Comparison of ENCODE assay signal across 24 mouse cellular contexts in genomic region chr13:39392589-39392988, GRCm38 (mm10).
A peak's percentile ranks its signal among the peaks of the same experiment; 100 is the strongest.
DNase-seq lines count a peak whose midpoint lies in the region; ATAC-seq and TF ChIP-seq lines count a peak whose summit lies in the region.
"Had no signal": no experiment of that assay in that cellular context is flagged by ENCODE, and none has a peak within 500 bp of the region (broad histone marks: within the 10 kb centered on the region; RNA-seq: fewer than 3 reads in every experiment).

No protein-coding gene starts in this region.

- no peak for TF ChIP-seq POLR2A in liver, adult 2 months (IDR thresholded peaks at IDR 0.05; ENCODE audit: extremely low read depth, insufficient read depth, low read length)

- peaks cover 6% of the 10 kb centered on the region; the same call in 1 of the 2 replicates for H3K4me1 ChIP-seq in liver, adult 2 months (ENCODE audit: control insufficient read depth, insufficient read depth, low read length)
- no peaks in the 10 kb centered on the region for H3K4me1 ChIP-seq in liver, embryonic 11.5 days (replicated peaks; ENCODE audit: control insufficient read depth, insufficient read depth, low read length)
- H3K4me1 ChIP-seq: heart, embryonic 10.5 days; heart, embryonic 13.5 days had no signal

- H3K27ac ChIP-seq in liver, adult 2 months (replicated peaks; ENCODE audit: insufficient read depth, low read depth, low read length), result peak overlapping the region; percentile 71
- no peak overlapping the region for H3K27ac ChIP-seq in liver, embryonic 11.5 days (ENCODE audit: low read depth, low read length)
- H3K27ac ChIP-seq: gastrocnemius, adult 2 months; heart, embryonic 10.5 days; heart, embryonic 13.5 days; hindbrain, embryonic 14.5 days; hindbrain, postnatal 0 days had no signal

- no peaks in the 10 kb centered on the region for H3K27me3 ChIP-seq in liver, adult 2 months (ENCODE audit: control insufficient read depth, insufficient read depth, low read length)
- H3K27me3 ChIP-seq in liver, embryonic 11.5 days (replicated peaks; ENCODE audit: control insufficient read depth, insufficient read depth, low read length), result no peaks in the 10 kb centered on the region
- H3K27me3 ChIP-seq: heart, embryonic 13.5 days had no signal

- H3K9me3 ChIP-seq in liver, embryonic 11.5 days (ENCODE audit: control insufficient read depth, low read length), result no peaks in the 10 kb centered on the region
- H3K9me3 ChIP-seq: heart, embryonic 10.5 days; heart, embryonic 13.5 days had no signal

- H3K36me3 ChIP-seq in liver, adult 2 months (ENCODE audit: control insufficient read depth, insufficient read depth, low read length), result no peaks in the 10 kb centered on the region
- no peaks in the 10 kb centered on the region for H3K36me3 ChIP-seq in liver, embryonic 11.5 days (ENCODE audit: control insufficient read depth, insufficient read depth, low read length)
- H3K36me3 ChIP-seq: heart, embryonic 10.5 days; heart, embryonic 13.5 days had no signal

- H3K79me2 ChIP-seq in liver, adult 2 months (ENCODE audit: control insufficient read depth, insufficient read depth, low read length), result no peaks in the 10 kb centered on the region

- 51% methylated on average over 3 of the region's 3 CpGs for WGBS in liver, adult 2 months
- WGBS in liver, embryonic 11.5 days, result 71% methylated on average over 3 of the region's 3 CpGs

- H3K9ac ChIP-seq in liver, adult 2 months (ENCODE audit: low read depth, low read length), result no peak overlapping the region
- H3K9ac ChIP-seq in liver, embryonic 11.5 days (ENCODE audit: low read depth, low read length), result no peak overlapping the region
- H3K9ac ChIP-seq: forebrain, postnatal 0 days; heart, embryonic 13.5 days; hindbrain, embryonic 14.5 days had no signal

- no peak for ATAC-seq in liver, embryonic 11.5 days (replicated peaks; ENCODE audit: low FRiP score)
- ATAC-seq: forebrain, embryonic 14.5 days; forebrain, postnatal 0 days; hindbrain, postnatal 0 days; inflammation-experienced regulatory T-cells, adult 6 months; Patski had no signal

- peak; percentile 92 for DNase-seq in liver, adult 2 months (ENCODE audit: extremely low read depth, low read depth, low spot score)
- no peak for DNase-seq in liver, embryonic 11.5 days (ENCODE audit: low spot score)
- DNase-seq in NIH3T3 (ENCODE audit: low read depth), result peak; percentile 3
- DNase-seq in fat pad, adult 2 months (ENCODE audit: extremely low read depth, low read depth, low spot score), result peak; percentile 5
- DNase-seq in adrenal gland, adult 18-20 months (ENCODE audit: low spot score in 2 of 2), result no peak
- DNase-seq in right cerebral cortex, adult 2 months (ENCODE audit: low spot score in 2 of 2), result no peak
- DNase-seq: adrenal gland, adult 8-10 months; adrenal gland, postnatal 25 days; cerebellum, adult 11-12 months; cerebellum, adult 9-10 months; cerebellum, postnatal 14 days; forebrain, postnatal 0 days; gastrocnemius, adult 2 months; gastrocnemius, postnatal 14 days; heart, adult 18-20 months; heart, postnatal 14 days; heart, postnatal 4 days had no signal

- no peak overlapping the region for H3K4me3 ChIP-seq in liver, adult 2 months (ENCODE audit: insufficient read depth, low read depth, low read length)
- H3K4me3 ChIP-seq in liver, embryonic 11.5 days (ENCODE audit: low read depth, low read length), result no peak overlapping the region
- H3K4me3 ChIP-seq: gastrocnemius, adult 2 months; heart, embryonic 10.5 days; heart, embryonic 13.5 days had no signal

- no peak overlapping the region for H3K4me2 ChIP-seq in liver, embryonic 11.5 days
- H3K4me2 ChIP-seq: heart, embryonic 13.5 days; hindbrain, embryonic 14.5 days had no signal

- TF ChIP-seq CTCF in liver, adult 2 months (IDR thresholded peaks at IDR 0.05; ENCODE audit: low read depth, low read length), result no peak

Comparison
In these comparisons a context has a peak if more than half of its experiments do, and no peak if none do; other contexts are left out.
1. DNase-seq: peak in liver, adult 2 months (single experiment), NIH3T3 (single experiment) and fat pad, adult 2 months (single experiment); none in liver, embryonic 11.5 days (single experiment), adrenal gland, adult 18-20 months (0 of 2) and right cerebral cortex, adult 2 months (0 of 2).